Mouse (Mus musculus): Measurements from ENCODE around the gene Tbkbp1.
A peak's percentile ranks its signal among the peaks of the same experiment; 100 is the strongest.

Gene Tbkbp1

DNA sequence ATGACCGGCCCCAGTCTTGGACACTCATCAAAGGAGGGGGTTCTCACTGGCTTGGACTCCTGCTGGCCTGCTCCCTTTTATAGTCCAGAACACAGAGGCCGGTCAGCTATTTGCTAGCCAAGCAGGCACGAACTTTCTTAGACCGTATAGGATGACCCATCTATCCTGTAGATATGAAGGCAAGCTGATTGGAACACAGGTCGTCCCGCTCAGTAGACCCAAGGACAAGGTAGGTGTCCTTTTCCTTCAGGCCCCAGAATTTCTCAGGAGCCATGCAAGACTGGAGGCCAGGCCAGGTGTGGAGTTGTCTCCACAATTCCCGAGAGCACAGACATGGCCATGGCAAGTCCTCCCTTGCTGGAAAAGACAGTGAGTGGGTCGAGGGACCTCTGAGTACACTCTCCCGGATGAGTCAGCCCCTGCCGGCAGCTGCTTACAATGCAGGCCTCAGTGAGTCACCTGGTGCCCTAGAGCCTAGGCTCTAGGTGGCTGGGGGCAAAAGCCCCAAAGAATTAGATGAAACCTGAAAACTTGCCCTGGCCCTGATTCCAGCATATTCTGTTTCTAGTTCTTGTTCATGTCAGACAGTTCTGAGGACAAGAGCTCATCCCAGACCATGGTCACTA is 1.5 kb upstream of the Tbkbp1 start:
- DNase-seq, result peak; percentile 58 to 63

DNA sequence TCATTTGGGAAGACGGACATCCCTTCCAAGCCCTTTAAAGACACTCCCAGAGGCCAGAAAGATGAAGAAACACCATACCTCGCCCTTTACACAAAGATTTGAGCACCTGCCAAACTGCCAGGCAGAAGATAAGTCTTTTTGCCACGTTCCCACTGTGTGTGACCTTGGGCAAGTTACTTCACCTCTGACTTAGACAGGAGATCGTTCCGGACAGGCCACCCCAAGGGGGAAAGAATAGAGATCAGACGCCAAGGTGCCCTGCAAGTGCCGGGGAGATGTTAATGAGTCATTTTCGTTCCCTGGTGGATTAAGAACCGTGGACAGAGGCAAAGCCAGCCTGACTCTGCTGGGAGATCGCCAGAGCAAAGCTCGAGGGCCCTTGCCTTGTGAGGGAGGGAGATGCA is 730 bp upstream of the Tbkbp1 start:
- DNase-seq, result peak; percentile 66 to 73

GRCm38 (mm10) chr11:97150411-97151330 is 624 bp downstream of the Tbkbp1 start:
- peak; percentile 96 for DNase-seq

GRCm38 (mm10) chr11:97149995-97150410 is 1.3 kb downstream of the Tbkbp1 start:
- DNase-seq, result peak; percentile 82 to 86

GRCm38 (mm10) chr11:97149026-97149425 is 2.3 kb downstream of the Tbkbp1 start:
- no peak for DNase-seq

DNA sequence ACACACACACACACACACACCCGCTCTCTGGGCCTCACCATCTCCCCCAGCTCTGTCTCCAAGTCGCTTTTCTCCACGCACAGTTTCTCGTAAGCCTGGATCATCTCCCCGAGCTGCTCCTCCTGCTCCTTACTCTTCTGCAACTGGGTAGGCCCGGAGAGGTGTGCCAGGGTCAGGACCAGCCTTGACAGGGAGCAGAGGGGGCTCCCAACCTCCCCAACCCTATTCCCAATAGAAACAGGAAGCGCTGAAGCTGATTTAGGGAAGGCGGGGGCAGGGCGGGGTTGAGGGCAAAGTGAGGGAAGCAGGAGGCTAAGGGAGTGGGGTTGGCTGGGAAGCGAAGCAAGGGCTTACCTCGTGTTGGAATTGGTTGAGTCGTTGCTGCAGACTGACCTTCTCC is 2.7 kb downstream of the Tbkbp1 start:
- no peak for DNase-seq

GRCm38 (mm10) chr11:97147333-97147732 is 4.0 kb downstream of the Tbkbp1 start:
- DNase-seq, result no peak

GRCm38 (mm10) chr11:97146724-97147123 is 4.6 kb downstream of the Tbkbp1 start:
- peak; percentile 85 to 89 for DNase-seq

GRCm38 (mm10) chr11:97145951-97146350 is 5.3 kb downstream of the Tbkbp1 start:
- DNase-seq, result no peak

DNA sequence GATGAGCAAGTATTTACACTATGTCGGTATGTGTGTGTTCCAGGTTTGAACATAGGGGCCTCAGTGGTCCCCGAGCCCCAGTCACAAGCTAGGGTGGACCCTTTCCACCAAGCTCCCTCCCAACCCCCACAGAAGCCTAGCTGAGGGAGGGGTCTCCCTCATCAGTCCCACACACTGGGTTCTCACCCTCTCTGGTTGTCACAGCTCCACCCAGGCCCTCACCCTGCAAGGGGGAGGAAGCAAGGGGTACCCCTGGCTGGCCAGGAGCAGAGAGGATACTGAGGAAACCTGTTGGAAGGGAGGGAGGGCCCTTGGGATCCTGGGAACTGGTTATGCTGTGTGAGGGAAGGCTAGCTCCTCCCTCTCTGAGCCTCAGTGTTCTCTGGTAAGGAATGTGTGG is 6.0 kb downstream of the Tbkbp1 start:
- no peak for DNase-seq

DNA sequence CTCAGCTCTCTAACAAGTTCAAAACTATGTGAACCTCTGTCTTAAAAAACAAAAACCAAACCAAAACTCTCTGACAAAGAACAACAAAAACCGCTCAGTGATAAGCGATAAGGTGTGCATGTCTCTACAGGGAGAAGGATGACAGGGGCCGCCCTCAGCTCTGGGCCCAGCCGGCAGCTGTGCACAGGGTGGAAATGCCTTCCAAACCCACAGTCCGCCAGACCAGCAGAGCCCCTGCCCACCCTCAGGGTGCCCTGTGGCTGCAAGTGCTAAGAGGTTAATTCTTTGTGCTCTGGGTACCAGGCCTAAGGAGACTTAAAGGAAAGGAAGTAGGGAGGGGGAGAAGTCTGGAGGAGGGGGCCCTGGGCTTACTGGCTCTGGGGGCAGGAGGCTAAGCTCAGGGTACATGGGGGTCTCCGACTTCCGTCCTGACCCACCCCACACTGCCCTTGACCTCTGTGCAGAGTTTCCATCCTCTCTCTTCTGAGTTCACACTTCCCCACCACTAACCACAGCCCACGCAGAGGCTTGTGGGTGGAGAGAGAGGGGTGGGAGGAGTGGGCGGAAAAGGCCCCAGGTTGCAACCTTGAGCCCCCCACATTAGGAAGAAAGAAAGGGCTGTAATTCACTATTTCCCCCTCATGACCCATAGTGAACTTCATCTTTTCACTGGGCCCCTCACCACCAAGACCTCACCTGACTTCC is 7.9 kb downstream of the Tbkbp1 start:
- DNase-seq, result no peak

- DNase-seq, result no peak
Observed at GRCm38 (mm10) chr11:97142159-97142608, 9.1 kb downstream of the Tbkbp1 start.

GRCm38 (mm10) chr11:97140811-97141210 is 10.5 kb downstream of the Tbkbp1 start:
- DNase-seq, result no peak

GRCm38 (mm10) chr11:97139256-97139655 is 12.0 kb downstream of the Tbkbp1 start:
- no peak for DNase-seq

GRCm38 (mm10) chr11:97138554-97139226 is 12.6 kb downstream of the Tbkbp1 start:
- peak; percentile 80 to 84 for DNase-seq

GRCm38 (mm10) chr11:97133270-97133669 is 18.0 kb downstream of the Tbkbp1 start:
- DNase-seq, result no peak

- no peak for DNase-seq
Observed at GRCm38 (mm10) chr11:97132185-97132584, 19.1 kb downstream of the Tbkbp1 start.

DNA sequence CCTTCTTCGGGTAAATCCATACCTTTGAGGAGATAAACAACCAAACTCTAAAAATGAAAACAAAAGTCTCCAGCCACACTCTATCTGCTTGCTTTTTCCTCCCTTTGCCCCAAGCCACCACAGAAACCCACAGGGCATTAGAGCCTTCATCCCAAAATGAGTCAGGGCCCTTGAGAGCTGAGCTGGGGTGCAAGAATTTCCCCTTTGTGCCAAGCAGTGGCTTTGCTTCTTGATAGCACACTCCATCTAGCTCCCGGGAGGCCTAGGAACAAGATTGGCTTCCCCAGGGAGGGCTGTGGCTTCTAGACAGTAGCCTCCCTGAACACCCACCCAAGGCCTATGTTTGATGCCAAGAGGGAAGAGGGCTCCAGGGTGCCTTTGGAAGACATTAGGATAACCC is 19.6 kb downstream of the Tbkbp1 start:
- no peak for DNase-seq

DNA sequence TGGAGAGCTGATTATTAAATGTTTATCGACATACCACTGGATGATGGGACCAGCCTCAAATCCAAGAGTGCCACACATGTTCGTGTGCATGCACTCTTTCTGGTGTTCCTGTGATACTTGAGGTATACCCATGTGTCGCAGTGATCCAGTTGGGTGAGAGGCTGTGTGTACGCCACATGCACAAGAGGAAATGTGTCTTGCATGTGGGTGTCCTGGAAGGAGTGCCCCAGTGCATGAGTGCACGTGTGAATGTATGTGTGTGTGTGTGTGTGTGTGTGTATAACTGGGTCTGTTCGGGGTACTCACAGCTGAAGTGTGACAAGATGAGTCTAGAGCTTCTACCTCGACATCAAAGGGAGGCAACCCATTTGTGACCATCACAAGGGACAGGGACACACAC is 21.0 kb downstream of the Tbkbp1 start:
- no peak for DNase-seq

- no peak for DNase-seq
Observed at GRCm38 (mm10) chr11:97128956-97129355, 22.3 kb downstream of the Tbkbp1 start.

DNA sequence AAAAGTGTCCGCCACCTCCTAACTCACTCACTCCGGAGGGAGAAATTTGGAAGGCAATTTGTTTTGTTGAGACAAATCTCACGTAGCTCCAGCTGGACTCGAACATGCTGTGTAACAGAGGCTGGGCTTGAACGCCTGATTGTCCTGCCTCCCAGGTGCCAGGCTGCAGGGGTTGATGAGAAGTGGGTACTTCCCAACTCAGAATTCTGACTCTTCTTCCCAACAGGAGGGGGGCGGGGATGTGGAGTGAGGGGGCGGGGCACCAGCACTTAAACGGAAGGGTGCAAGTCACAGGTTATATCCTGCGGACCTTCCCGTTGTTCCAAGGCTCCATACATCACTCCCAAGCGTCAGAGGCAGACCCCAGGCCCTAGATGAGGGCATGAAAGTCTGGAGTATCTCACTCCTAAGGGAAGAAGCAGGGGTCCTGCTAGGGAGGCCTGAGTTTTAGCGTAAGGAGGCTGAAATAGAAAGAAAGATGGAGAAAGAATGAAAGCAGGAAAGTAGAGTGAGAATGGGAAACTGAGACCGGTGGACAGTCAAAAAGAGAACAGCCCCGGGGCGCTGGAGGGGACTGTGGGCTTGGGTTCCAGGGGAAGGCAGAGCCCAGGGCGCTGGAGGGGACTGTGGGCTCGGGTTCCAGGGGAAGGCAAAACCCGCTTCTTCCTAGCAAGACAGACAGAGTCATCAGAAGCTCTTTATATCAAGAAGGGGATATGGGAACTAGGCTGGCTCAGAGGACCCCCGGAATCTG is 23.6 kb downstream of the Tbkbp1 start:
- DNase-seq, result no peak

All from cerebellum, postnatal 10 days (tissue).